Mouse (Mus musculus) frontal cortex, adult (tissue): ENCODE measurements around the gene Atp6v0e2.

ENCODE experiments used
- ATAC-seq: cut with Nextera tagmentation; 2 replicates; pipeline ENCODE4 v1.9.2; 2017; ENCODE audit warnings: mild to moderate bottlenecking, moderate library complexity, mixed read lengths; ENCODE audit not compliant: low TSS enrichment

Atp6v0e2 gene

GRCm38 (mm10) chr6:48573280-48573679 lies 35.9 kb downstream of the Atp6v0e2 start:
- no peak for ATAC-seq

- ATAC-seq = no peak
Measured at GRCm38 (mm10) chr6:48573981-48574380, 36.6 kb downstream of the Atp6v0e2 start.

- no peak for ATAC-seq
Measured at GRCm38 (mm10) chr6:48578736-48579135, 41.3 kb downstream of the Atp6v0e2 start.

GRCm38 (mm10) chr6:48579215-48579648 lies 41.8 kb downstream of the Atp6v0e2 start:
- peak; percentile 78 for ATAC-seq

- ATAC-seq = no peak
Measured at GRCm38 (mm10) chr6:48581257-48581656, 43.8 kb downstream of the Atp6v0e2 start.

- ATAC-seq = peak; percentile 75
Measured at GRCm38 (mm10) chr6:48582037-48582436, 44.6 kb downstream of the Atp6v0e2 start.

- ATAC-seq = peak; percentile 14; the same call in 1 of the 2 replicates
Measured at GRCm38 (mm10) chr6:48589194-48589750, 51.9 kb downstream of the Atp6v0e2 start, which contains the start of gene Gm45021. Gm45021 (plus strand) TSS chr6:48589610.
